Mouse (Mus musculus) neural tube, embryonic 15.5 days (tissue): ENCODE results near the gene Smim20. TPM values are rescaled to one million over a fixed set of nuclear protein-coding genes. Genes with fewer than 3 reads are reported as not detected.

Experiments
- ATAC-seq: fragments of 200-750 bp; cut with Nextera tagmentation; 2 replicates; pipeline ENCODE4 v1.8.0; 2017; ENCODE audit warnings: mild to moderate bottlenecking, moderate TSS enrichment, moderate library complexity; ENCODE audit not compliant: low FRiP score
- H3K27ac ChIP-seq: fragments of 300-500 bp; sonication (generic); replicated peaks from 2 replicates; pipeline ENCODE4 v1.5.1; 2015; ENCODE audit warnings: mild to moderate bottlenecking, inconsistent platforms
- H3K27me3 ChIP-seq: fragments of 300-500 bp; sonication (generic); replicated peaks from 2 replicates; pipeline ENCODE4 v1.6.1; 2015; ENCODE audit warnings: inconsistent platforms
- H3K36me3 ChIP-seq: fragments of 300-500 bp; sonication (generic); 2 replicates; pipeline ENCODE4 v1.6.1; 2015; ENCODE audit warnings: inconsistent platforms
- H3K4me1 ChIP-seq: fragments of 300-500 bp; sonication (generic); 2 replicates; pipeline ENCODE4 v1.6.1; 2015; ENCODE audit warnings: inconsistent platforms
- H3K4me2 ChIP-seq: fragments of 300-500 bp; sonication (generic); 2 replicates; pipeline ENCODE4 v1.6.1; 2015; ENCODE audit warnings: inconsistent platforms, mild to moderate bottlenecking, moderate library complexity
- H3K4me3 ChIP-seq: fragments of 300-500 bp; sonication (generic); replicated peaks from 2 replicates; pipeline ENCODE4 v1.5.1; 2015; ENCODE audit warnings: mild to moderate bottlenecking, inconsistent platforms
- H3K9ac ChIP-seq: fragments of 300-500 bp; sonication (generic); replicated peaks from 2 replicates; pipeline ENCODE4 v1.6.1; 2015; ENCODE audit warnings: mild to moderate bottlenecking, inconsistent platforms
- H3K9me3 ChIP-seq: fragments of 300-500 bp; sonication (generic); replicated peaks from 2 replicates; pipeline ENCODE4 v1.6.1; 2016; ENCODE audit warnings: inconsistent platforms
- WGBS: fragments of 180-500 bp; shearing (Covaris S2); methylation state at CpG from one replicate; pipeline ENCODE4 v1.1.7; 2015; ENCODE audit warnings: mixed read lengths; 5-methylcytosine and 5-hydroxymethylcytosine counted together
- polyA plus RNA-seq: library from polyadenylated mRNA; unstranded; fragments of >200 nt; fragmentation: Nextera tagmentation; extraction: Ambion mirVana; gene quantifications from 2 replicates; pipeline ENCODE4 v1.2.1, GENCODE M21; 2015

Gene Smim20
- polyA plus RNA-seq, 1 experiment from 2014 or later = 86.0 TPM

- Histone ChIP-seq H3K9ac (no peak overlapping the region), H3K4me3 (no peak overlapping the region), H3K27me3 (no peaks in the 10 kb centered on the region), H3K4me1 (peaks cover 29% of the 10 kb centered on the region), H3K4me2 (no peak overlapping the region), H3K27ac (no peak overlapping the region), H3K9me3 (no peaks in the 10 kb centered on the region), H3K36me3 (no peaks in the 10 kb centered on the region)
- no peak for ATAC-seq
- 89% methylated on average over 5 of the region's 5 CpGs for WGBS
Measured at GRCm38 (mm10) chr5:53269799-53270198, 2.9 kb downstream of the Smim20 start.

GRCm38 (mm10) chr5:53270947-53271711, 4.2 kb downstream of the Smim20 start:
- ATAC-seq = no peak
- 92% methylated on average over 13 of the region's 13 CpGs for WGBS

GRCm38 (mm10) chr5:53272626-53273025, 5.7 kb downstream of the Smim20 start:
- Histone ChIP-seq H3K9me3 (no peaks in the 10 kb centered on the region), H3K36me3 (no peaks in the 10 kb centered on the region), H3K4me2 (no peak overlapping the region), H3K4me3 (no peak overlapping the region), H3K27me3 (no peaks in the 10 kb centered on the region), H3K4me1 (peaks cover 42% of the 10 kb centered on the region), H3K9ac (no peak overlapping the region), H3K27ac (no peak overlapping the region)
- ATAC-seq = no peak
- WGBS = 92% methylated on average over 4 of the region's 4 CpGs

More at GRCm38 (mm10) chr5:53270947-53271711, 4.2 kb downstream of the Smim20 start:
- Histone ChIP-seq H3K4me3 (no peak overlapping the region), H3K27me3 (no peaks in the 10 kb centered on the region), H3K4me2 (no peak overlapping the region), H3K27ac (no peak overlapping the region), H3K36me3 (no peaks in the 10 kb centered on the region), H3K4me1 (peaks cover 43% of the 10 kb centered on the region), H3K9ac (no peak overlapping the region), H3K9me3 (no peaks in the 10 kb centered on the region)

- H3K27me3 ChIP-seq = no peaks in the 10 kb centered on the region
- 78% methylated on average over 5 of the region's 5 CpGs for WGBS
- 0 out of 2 replicates have a peak, but pooled peaks cover 4% of the 10 kb centered on the region for H3K36me3 ChIP-seq
- ATAC-seq = no peak
- H3K9ac ChIP-seq = no peak overlapping the region
- peaks cover 35% of the 10 kb centered on the region for H3K4me1 ChIP-seq
- no peaks in the 10 kb centered on the region for H3K9me3 ChIP-seq
- H3K4me2 ChIP-seq = no peak overlapping the region
- H3K27ac ChIP-seq = no peak overlapping the region
- H3K4me3 ChIP-seq = no peak overlapping the region
Measured at GRCm38 (mm10) chr5:53273699-53274430, 7.0 kb downstream of the Smim20 start.

- Histone ChIP-seq H3K4me2 (no peak overlapping the region), H3K9ac (no peak overlapping the region), H3K9me3 (no peaks in the 10 kb centered on the region), H3K4me1 (peaks cover 27% of the 10 kb centered on the region), H3K36me3 (0 out of 2 replicates have a peak, but pooled peaks cover 4% of the 10 kb centered on the region), H3K4me3 (no peak overlapping the region), H3K27ac (no peak overlapping the region), H3K27me3 (no peaks in the 10 kb centered on the region)
- 46% methylated on average over 5 of the region's 5 CpGs for WGBS
- no peak for ATAC-seq
Measured at GRCm38 (mm10) chr5:53274811-53275355, 8.0 kb downstream of the Smim20 start.

GRCm38 (mm10) chr5:53275376-53275775, 8.5 kb downstream of the Smim20 start:
- Histone ChIP-seq H3K27me3 (no peaks in the 10 kb centered on the region), H3K27ac (0 out of 2 replicates have a peak overlapping the region, but pooled peaks have one; percentile 33), H3K9ac (no peak overlapping the region), H3K9me3 (no peaks in the 10 kb centered on the region), H3K4me3 (no peak overlapping the region), H3K4me2 (no peak overlapping the region), H3K4me1 (peaks cover 27% of the 10 kb centered on the region), H3K36me3 (0 out of 2 replicates have a peak, but pooled peaks cover 4% of the 10 kb centered on the region)
- WGBS = 59% methylated on average over 3 of the region's 3 CpGs
- ATAC-seq = no peak

- Histone ChIP-seq H3K9me3 (no peaks in the 10 kb centered on the region), H3K27me3 (no peaks in the 10 kb centered on the region), H3K4me2 (no peak overlapping the region), H3K4me3 (no peak overlapping the region), H3K36me3 (0 out of 2 replicates have a peak, but pooled peaks cover 4% of the 10 kb centered on the region), H3K4me1 (peaks cover 27% of the 10 kb centered on the region), H3K27ac (0 out of 2 replicates have a peak overlapping the region, but pooled peaks have one; percentile 4), H3K9ac (no peak overlapping the region)
- WGBS = 40% methylated on average over 5 of the region's 5 CpGs
- no peak for ATAC-seq
Measured at GRCm38 (mm10) chr5:53276470-53277022, 9.7 kb downstream of the Smim20 start.

GRCm38 (mm10) chr5:53277716-53278263, 10.9 kb downstream of the Smim20 start:
- Histone ChIP-seq H3K27ac (no peak overlapping the region), H3K4me1 (peaks cover 27% of the 10 kb centered on the region)
- WGBS = 54% methylated on average over 4 of the region's 4 CpGs

GRCm38 (mm10) chr5:53279216-53279813, 12.4 kb downstream of the Smim20 start:
- no peak overlapping the region for H3K4me3 ChIP-seq
- H3K36me3 ChIP-seq = 0 out of 2 replicates have a peak, but pooled peaks cover 4% of the 10 kb centered on the region
- H3K9ac ChIP-seq = no peak overlapping the region
- no peak for ATAC-seq
- H3K9me3 ChIP-seq = no peaks in the 10 kb centered on the region
- 80% methylated on average over 12 of the region's 12 CpGs for WGBS
- no peak overlapping the region for H3K27ac ChIP-seq
- H3K4me2 ChIP-seq = no peak overlapping the region
- peaks cover 27% of the 10 kb centered on the region for H3K4me1 ChIP-seq
- no peaks in the 10 kb centered on the region for H3K27me3 ChIP-seq

More at GRCm38 (mm10) chr5:53277716-53278263, 10.9 kb downstream of the Smim20 start:
- H3K9me3 ChIP-seq = no peaks in the 10 kb centered on the region
- H3K4me3 ChIP-seq = no peak overlapping the region
- H3K4me2 ChIP-seq = no peak overlapping the region
- 0 out of 2 replicates have a peak, but pooled peaks cover 4% of the 10 kb centered on the region for H3K36me3 ChIP-seq
- no peaks in the 10 kb centered on the region for H3K27me3 ChIP-seq
- ATAC-seq = no peak
- no peak overlapping the region for H3K9ac ChIP-seq

- Histone ChIP-seq H3K27ac (no peak overlapping the region), H3K9ac (no peak overlapping the region), H3K27me3 (no peaks in the 10 kb centered on the region), H3K4me1 (peaks cover 8% of the 10 kb centered on the region), H3K9me3 (no peaks in the 10 kb centered on the region), H3K4me2 (no peak overlapping the region), H3K4me3 (no peak overlapping the region), H3K36me3 (0 out of 2 replicates have a peak, but pooled peaks cover 4% of the 10 kb centered on the region)
- no peak for ATAC-seq
- whole genome bisulfite sequencing = 87% methylated on average over 4 of the region's 4 CpGs
Measured at GRCm38 (mm10) chr5:53282487-53282886, 15.6 kb downstream of the Smim20 start.

GRCm38 (mm10) chr5:53286406-53286805, 19.5 kb downstream of the Smim20 start:
- Histone ChIP-seq H3K36me3 (no peaks in the 10 kb centered on the region), H3K4me1 (peaks cover 4% of the 10 kb centered on the region; the same call in 1 of the 2 replicates), H3K27me3 (no peaks in the 10 kb centered on the region), H3K9ac (no peak overlapping the region), H3K27ac (no peak overlapping the region), H3K9me3 (no peaks in the 10 kb centered on the region), H3K4me3 (no peak overlapping the region), H3K4me2 (no peak overlapping the region)
- no peak for ATAC-seq
- WGBS = 95% methylated on average over 2 of the region's 2 CpGs
